Mouse (Mus musculus): ENCODE data around the gene Klhl7.
A peak's percentile ranks its signal among the peaks of the same experiment; 100 is the strongest.

Gene Klhl7

DNA sequence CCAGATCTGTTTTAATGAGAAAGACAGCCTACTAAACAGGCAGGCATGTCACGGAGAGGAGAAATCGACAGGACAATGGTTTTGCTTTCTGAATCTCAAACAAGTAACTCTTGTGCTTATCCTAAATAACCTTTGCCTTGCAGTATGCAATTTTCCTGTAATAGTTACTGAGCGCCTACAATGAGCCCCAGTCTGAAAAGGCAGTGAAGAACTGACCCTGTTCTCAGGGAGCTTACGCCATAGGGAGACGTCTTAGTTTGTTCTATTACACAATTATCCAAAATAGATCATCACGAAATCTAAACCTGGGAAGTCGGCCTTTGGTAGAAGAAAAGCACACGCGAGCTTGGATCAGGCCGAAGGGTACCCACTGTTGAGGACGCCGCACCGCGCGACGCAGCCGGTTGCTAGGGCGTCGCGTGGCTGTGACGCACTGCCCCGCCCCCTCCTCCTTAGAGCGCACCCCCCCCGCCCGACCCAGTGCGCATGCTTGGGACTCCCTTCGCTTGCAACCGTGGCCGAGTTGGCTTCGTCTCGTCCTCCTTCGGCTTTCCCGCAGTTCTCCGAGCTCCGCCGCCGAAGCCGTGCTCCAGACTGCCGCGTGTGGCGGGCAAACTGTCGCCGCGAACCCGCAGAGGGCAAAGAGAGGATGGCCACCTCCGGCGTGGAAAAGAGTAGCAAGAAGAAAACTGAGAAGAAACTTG is at the start of gene Klhl7:
Gene Klhl7, plus strand, starts transcription at position 500 of the 704 bp plus-strand sequence.
- peak; percentile 71 for DNase-seq (ENCODE audit: low spot score)

DNA sequence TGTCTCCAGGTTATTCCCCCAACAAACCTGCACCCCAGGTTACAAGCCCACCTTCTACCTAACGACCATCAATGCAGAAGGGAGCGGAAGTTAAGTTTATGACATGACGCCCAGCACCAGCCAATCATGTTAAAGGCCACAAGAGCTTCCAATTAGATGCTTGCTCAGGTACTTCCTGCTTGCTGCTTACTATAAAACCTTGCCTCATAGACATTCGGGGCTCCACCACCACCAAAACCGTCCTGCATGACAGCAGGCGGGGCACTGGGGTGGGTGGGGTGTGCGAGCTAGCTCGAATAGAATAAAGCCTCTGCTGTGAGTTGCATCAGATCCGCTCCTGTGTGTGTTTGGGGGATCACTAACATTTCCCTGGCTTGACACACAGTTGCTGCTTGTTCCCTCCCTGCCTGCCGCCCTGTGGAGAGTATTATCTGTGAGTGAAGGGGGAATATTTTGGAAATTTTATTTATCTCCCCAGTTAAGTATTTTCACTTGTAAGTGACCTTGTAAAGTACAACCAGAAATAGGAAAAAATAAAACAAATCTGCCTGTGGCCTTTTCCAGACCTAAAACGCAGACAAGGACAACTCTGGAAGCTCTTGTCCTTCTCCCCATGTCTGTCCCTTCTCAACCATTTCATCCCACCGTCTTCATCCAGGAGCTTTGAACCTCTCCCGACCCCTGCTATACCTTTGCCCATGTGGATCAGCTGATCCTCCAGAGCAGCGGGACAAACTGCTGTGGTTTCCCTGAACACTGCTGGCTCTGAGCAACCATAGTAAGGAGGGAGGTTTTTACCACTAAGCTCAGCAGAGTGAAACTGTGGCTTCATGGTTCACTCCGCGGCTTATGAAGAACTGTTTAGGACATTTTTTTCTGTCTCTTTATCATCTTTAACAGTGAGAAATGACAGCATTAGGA is 48.4 kb upstream of the Klhl7 start:
- no peak for DNase-seq (ENCODE audit: low spot score)

DNA sequence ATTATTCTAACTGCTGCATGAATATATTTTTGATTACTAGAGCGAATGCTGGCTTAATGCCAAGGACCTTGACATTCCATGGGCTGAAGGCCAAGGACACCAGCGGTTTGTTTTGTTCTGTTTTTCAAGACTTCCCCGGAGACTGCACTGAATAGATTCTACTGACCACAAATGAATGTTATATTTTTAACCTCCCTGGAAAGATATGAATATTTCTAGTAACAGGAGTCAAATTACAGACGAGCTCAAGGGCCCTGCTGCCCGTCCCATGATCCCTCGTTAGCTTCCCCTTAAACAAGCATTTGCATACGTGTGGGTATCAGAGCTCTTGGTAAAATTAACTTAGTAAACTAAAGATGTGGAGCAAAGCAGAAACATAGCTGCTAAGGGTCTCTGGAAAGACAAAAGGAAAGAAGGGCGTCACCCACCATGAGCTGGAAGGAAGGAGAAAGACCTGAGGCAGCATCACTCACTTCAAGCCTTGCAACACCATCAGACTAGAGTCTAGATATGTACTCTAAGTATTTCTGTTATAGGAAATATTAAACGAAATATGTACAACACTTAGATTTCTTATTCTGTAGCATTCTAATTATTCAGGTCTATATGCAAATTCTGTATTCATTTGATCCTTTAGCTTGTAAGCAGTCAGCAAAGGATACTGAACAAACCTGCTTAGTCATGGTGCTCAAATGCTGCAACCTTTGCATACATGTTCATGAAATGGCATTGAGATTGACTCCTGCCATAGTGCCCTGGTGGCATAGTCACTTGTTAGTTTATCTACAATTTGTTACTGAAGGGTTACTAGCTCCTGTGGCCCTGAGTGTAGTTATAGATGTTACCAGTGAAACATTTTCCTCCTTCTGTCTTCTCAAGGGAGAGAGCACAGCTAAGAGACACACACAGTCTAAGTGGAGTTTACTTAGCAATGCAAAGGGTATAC is 46.9 kb upstream of the Klhl7 start:
- no peak for DNase-seq (ENCODE audit: low spot score)

DNA sequence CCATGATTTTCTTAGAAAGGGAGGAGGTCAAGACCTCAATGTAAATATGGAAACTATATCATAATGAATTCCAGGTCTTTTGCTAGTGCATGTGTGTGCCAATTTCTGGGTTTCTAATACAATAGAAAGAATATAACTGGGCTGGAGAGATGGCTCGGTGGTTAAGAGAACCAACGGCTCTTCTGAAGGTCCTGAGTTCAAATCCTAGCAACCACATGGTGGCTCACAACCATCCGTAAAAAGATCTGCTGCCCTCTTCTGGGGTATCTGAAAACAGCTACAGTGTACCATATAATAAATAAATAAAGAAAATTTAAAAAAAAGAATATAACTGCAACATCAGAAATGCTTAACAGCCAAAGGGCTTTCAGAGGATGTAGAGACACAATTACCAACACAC is 46.0 kb upstream of the Klhl7 start:
- no peak for DNase-seq (ENCODE audit: low spot score)

DNA sequence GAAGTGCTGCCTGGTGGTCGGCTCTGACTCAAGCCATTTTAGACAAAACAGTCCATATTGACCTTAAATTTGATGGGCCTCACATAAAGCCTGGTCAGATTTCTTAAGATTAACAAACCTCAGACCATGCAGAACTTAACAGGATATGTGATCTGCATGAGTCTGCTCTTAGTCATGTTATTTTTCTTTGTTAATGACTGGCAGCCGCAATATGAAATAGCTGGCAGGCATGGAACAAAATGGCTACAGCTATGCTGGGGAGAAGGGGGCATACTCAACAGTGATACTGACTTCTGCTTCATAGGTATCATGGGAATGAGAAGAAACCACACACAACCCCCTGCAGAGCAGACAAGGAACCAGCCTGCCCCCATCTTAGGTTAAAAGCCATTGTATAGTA is 43.5 kb upstream of the Klhl7 start:
- no peak for DNase-seq (ENCODE audit: low spot score)

DNA sequence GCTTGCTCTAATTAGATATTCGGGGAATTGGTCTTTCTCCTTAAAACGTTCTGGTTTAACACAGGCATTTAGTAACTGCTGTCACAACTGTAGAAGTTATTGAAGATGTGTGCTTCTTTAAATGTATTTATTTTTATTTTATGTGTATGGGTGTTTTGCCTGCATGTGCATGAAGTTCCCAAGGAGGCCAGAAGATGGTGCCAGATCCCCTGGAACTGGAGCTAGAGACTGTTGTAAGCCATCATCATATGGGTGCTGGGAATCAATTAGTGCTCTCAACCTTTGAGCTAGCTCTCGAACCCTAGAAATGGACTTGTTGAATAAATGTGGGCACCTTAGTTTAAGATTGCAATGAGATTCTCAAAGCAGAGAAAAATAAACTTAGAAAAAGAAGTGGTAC is 42.8 kb upstream of the Klhl7 start:
- DNase-seq (ENCODE audit: low spot score): no peak

DNA sequence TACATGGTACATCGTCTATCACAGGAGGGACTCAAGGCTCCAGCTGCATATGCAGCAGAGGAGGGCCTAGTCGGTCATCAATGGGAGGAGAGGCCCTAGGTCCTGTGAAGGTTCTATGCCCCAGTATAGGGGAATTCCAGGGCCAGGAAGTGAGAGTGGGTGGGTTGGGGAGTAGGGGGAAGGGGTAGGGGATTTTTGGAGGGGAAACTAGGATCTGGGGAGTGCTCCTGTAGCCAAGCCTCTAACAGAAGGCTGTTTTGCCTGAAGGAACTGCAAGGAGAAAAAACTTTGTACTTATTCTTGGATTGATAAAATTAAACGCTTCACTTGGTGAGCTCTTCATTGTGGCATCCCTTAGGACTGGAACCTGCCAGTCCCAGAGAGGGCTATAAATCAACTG is 39.5 kb upstream of the Klhl7 start:
- no peak for DNase-seq (ENCODE audit: low spot score)

DNA sequence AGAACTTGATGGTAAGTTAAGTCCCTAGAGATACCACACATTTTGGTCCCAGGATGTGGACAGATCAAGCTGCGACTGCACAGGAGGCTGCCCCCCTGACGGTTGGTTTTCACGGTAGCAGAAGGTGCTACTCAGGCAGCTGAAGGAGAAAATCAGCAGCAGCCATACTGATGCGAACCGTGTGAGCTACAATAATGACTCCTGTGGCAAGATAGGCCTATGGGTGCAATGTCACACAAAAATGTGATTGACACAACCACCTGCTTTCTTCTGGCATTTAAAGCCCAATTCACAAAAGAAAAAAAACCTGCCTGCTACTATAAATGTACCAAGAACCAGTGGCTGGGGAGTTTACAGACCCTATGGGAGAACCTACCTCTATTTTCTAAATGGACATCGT is 37.4 kb upstream of the Klhl7 start:
- DNase-seq (ENCODE audit: low spot score): no peak

DNA sequence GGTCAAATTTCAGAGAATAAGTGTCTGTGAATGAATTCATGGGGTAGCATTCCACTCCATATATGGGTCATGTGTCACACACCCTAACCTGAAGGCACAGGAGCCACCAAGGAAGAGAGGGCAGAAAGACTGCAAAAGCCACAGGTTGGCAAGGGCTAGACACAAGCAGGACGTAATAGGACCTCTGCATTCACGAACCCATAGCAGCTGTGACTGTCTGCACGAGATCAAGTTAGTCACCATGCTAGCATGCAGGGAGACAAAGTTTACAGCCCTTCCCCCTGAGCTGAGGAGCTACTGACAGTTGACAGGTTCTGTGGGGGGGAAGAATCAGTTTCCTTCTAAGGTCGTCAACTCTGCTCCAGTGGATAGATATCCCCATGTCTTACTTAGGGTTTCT is 36.9 kb upstream of the Klhl7 start:
- no peak for DNase-seq (ENCODE audit: low spot score)

DNA sequence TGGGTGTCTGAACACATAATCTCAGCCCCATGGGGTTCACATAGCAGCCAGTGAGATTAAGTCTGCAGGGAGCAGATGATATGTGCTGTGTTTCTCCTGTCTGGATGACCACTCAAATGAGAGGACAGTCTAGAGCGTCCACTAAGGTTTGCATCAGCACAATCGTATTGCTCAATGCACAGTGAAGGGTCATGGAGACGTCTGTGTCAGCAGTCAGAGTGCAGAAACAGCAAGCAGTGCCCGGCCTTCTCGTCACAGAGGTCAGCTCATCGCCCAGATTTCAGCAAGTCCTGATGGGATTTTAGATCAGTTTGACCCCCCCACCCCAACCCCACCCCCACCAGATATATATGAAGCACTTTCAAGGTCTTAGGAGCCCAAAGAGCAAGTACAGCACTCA is 31.4 kb upstream of the Klhl7 start:
- DNase-seq (ENCODE audit: low spot score): no peak

DNA sequence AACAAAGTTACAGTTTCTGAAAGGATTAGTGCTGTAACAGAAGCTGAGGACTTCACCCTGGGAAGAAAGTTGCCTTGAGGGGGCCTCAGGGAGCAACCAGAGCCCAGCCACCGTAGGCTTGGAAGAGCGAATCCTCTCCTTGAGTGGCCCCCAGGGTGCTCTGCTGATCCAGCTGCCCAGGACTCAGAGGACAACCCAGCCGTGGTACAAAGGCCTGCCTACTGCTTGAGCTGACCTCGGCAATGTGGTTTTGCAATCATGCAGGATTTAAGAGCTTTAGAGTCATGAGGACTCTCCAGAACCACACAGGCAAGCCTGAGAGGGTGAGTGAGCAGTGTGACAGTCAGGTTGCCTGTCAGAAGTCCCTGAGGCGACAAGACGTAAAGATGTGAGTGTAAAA is 28.4 kb upstream of the Klhl7 start:
- DNase-seq (ENCODE audit: low spot score): no peak

DNA sequence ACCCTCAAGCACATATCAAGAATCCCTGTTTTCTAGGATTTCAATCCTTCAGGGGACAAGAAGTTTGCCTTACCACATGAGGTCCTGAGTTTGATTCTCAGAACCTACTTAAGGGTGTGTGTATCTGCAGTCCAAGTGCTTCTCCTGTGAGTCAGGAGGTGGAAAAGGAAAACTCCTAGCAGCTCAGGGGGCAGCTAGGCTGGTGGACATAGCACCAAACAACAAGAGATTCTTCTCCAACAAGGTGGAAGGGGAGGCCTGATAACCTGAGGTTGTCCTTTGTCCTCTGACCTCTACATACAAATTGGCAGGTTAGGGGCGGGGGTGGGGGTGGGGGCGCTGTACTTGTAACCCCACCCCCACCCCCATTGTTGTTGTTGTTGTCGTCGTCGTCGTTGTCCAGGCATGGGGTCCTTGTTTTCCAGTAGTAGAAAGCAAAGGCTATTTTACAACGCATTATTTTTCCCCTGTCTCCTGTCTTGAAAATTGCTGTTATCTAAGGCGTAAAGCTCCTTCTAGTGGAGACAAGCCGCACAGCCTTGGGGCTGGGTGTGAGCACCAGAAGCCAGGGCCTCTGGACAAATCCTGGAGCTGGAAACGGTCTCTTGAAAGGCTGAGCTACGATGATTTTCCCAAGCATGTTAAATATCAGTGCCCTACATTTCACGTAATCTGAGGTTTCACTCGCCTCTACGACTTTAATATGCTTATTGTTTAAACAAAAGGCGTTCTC is 23.3 kb upstream of the Klhl7 start:
- DNase-seq (ENCODE audit: low spot score): peak; percentile 35

DNA sequence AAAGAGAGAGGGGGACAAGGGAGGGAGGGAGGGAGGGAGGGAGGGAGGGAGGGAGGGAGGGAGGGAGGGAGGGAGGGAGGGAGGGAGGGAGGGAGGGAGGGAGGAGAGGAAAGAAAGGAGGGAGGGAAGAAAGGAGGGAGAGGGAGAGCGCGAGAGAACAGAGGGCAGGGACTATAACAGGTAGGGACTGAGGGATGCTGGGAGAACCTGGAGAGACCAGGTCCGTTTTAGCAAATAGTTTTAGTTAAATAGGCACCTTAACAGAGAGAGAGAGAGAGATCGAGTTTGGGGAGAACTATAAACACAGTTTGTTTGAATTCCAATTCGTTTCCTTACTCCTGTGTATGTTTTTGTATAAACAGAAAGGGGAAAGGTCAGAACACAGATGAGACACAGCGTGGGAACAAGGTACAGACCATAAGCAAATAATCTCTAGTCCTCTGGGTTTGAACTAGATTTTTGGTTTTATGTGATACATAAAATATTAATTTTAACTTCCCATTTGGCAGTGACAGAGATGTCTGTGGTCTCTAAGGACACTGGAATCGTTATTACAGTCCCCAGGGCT is 22.6 kb upstream of the Klhl7 start:
- no peak for DNase-seq (ENCODE audit: low spot score)

DNA sequence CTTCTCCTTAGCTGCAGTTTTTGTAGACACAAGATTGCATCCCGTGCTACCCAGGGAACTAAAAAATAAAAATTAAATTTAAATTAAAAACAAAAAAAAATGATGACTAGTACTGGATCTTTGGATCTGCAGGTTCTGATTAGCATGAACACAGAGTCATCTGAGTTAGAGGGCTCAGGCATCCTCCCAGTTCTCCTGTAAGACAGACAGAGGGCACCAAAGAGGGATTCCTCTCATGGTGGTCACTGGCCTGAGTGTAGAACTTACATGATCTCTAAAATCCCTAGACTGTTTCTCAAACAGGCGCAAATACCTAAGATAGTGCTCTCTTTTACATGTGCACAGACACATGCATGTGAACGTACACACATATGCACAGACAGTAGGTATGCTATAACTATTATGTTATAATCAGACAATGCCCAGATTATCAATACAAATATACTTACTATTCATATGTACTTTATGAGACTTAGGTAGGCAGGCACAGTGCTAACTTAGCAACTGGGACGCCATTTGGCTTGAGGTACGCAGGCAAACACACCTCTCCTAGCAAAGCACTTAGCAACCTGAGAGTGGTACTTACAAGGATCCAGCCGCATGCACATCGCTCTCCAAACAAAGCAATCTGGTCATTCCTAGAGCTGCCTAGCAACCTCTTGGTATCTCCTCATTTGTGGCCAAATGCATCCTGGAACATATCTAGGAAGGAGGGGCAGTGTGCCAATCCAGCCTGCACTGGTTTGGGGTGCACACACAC is 21.8 kb upstream of the Klhl7 start:
- no peak for DNase-seq (ENCODE audit: low spot score)

DNA sequence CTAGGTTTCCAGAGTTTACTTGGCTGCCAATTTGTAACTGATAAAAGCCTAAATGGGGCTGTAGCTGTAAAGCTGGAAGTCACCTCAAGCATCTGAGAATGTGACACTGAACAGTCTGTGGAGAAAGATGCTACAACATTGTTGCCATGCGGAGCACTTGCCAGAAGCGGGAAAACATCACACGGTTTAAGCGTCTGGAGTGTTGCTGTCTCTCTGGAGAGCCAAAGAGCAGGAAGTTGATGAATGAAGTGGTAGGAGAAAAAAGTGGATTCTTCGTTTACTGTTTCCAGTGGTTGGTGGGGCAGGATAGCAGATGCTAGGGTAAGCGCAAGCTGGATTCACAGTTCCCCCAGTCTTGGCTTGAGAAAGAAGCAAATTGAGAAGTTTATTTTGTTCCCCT is 19.6 kb upstream of the Klhl7 start:
- DNase-seq (ENCODE audit: low spot score): no peak

DNA sequence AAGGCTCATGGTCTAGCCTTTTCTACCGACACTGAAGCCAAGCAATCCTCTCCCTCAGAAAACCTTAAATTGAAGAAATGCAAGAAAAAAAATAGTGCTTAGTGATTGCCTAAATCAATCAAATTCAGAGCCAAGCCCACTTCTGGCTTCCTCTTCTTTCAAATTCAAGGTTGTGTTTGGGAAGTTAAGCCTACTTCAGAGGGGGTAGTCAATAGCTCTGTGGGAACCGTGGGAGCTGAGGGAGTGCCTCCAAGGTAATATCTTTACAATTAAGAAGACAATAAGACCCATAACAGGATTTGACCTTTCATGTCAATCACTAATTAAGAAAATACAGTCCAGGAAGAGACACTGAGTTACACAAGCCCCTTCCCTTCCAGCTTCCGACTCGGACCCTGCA is 15.6 kb upstream of the Klhl7 start:
- no peak for DNase-seq (ENCODE audit: low spot score)

DNA sequence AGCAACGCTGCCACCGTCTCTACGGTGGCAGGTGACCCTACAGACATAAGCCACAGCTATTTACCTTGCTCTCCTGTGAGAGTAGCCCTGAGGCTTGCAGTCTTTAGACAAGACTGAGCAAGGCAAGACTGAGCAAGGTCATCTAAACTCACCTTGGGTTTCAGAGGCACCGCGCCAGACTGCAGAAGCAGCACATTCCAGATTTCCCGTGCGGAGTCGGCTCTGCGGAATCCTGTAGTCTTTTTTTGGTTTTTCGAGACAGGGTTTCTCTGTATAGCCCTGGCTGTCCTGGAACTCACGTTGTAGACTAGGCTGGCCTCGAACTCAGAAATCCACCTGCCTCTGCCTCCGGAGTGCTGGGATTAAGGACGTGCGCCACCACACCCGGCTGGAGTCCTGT is 14.2 kb upstream of the Klhl7 start:
- DNase-seq (ENCODE audit: low spot score): no peak

DNA sequence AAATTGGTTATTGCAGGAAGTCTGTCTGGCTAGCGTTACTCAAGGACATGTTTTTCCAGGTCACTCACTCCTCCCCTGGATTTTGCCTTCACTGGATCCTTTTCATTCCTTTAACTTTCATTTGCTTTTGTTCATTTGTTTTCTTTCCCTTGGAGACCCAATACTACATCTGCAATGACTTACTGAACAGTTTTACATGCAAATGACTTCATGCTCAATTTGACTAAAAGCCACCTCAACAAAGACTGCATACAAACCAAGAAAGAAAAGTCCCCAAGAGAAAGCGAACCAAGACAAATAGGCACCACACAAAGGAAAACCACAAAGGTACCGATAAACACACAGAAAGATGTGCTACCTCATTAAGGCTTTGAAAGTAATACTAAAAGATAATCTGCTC is 13.5 kb upstream of the Klhl7 start:
- DNase-seq (ENCODE audit: low spot score): no peak

DNA sequence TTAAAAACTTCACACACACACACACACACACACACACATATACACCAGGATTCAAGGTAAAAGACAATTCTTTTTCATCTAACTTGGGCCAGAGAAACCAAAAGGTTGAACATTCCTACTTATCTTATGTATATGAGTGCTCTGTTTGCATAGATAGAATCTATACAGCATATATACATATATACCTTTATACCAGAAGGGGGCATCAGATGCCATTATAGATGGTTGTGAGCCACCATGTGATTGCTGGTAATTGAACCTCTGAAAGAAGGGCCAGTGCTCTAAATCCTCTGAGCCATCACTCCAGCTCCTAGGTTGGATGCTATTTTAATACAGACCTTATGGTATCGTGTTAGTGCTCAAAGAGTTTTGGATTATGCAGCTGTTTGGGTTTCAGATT is 12.0 kb upstream of the Klhl7 start:
- DNase-seq (ENCODE audit: low spot score): no peak

DNA sequence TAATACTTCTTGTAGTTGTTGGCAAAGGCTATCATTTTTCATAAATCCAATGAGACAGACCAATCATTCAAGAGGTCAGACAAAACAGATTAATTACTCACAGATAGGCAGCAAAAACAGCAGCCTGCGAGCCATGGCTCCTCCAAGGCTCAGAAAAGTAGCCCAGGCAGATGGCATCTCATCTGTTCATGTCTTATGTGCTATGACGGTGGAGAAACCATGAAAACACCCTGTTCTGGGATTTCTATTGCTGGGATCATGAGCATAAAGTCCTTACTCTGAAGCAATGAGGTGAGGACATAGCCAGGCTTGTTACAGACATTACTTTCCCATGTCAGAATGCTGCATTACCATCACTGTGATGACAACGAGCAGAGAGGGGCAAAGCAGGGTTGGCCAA is 7.9 kb upstream of the Klhl7 start:
- DNase-seq (ENCODE audit: low spot score): no peak

DNA sequence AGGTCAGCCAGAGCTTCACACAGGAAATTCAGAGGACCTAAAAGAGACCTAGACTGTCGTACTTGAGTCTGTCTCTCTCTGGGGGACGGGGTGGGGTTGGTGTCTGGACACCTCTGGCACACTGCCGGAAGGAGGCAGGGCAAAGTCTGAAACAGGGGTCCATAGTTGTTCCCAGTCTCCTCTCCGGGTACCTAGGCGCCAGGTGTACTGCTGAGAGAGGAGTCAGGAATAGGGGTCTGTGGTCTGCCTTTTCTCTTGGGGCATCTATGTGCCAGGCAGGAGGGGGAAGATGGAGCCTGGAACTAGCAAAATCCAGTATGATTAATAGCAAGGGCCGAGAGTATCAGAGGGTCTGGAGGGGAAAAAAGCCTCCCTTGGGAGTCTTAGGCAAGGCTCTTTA is 5.0 kb upstream of the Klhl7 start:
- no peak for DNase-seq (ENCODE audit: low spot score)

Data from ovary, postnatal 10 days (tissue).